Mouse (Mus musculus): ENCODE data around the gene Zfp984. TPM values are rescaled to one million over a fixed set of nuclear protein-coding genes. Genes with fewer than 3 reads are reported as not detected.
"Not testable (repeated sequence)": the region's sequence is repeated elsewhere in the genome, so short reads cannot be mapped to it uniquely, and the experiment has no call there.

Gene Zfp984
- polyA plus RNA-seq (2015; fragmentation: Nextera tagmentation; extraction: Ambion mirVana) = 4.0 and 4.1 TPM in 2 replicates

- not testable (repeated sequence) for H3K27me3 ChIP-seq (replicated peaks; ENCODE audit: control insufficient read depth, insufficient read depth, low read length); H3K9me3 ChIP-seq (ENCODE audit: control insufficient read depth, low read length); H3K4me1 ChIP-seq (ENCODE audit: control insufficient read depth, insufficient read depth, low read depth, low read length); H3K27ac ChIP-seq (ENCODE audit: low read depth, low read length); H3K36me3 ChIP-seq (ENCODE audit: control insufficient read depth, insufficient read depth, low read length)
- WGBS = 13% methylated on average over 15 of the region's 15 CpGs
- peak within 1 kb of the TSS; percentile 32; the same call in 1 of the 2 replicates for H3K9ac ChIP-seq (ENCODE audit: low read depth, low read length)
- 0 out of 2 replicates have a peak, but pooled peaks have one; percentile 27 for ATAC-seq
- H3K4me3 ChIP-seq (ENCODE audit: low read length) = peak within 1 kb of the TSS; percentile 37
- peak within 1 kb of the TSS; percentile 55 for H3K4me2 ChIP-seq (ENCODE audit: low read length)
Observed at GRCm38 (mm10) chr4:147809292-147809965, at the start of gene Zfp984. TSS of gene Zfp984 (minus strand) at chr4:147809788.

DNA sequence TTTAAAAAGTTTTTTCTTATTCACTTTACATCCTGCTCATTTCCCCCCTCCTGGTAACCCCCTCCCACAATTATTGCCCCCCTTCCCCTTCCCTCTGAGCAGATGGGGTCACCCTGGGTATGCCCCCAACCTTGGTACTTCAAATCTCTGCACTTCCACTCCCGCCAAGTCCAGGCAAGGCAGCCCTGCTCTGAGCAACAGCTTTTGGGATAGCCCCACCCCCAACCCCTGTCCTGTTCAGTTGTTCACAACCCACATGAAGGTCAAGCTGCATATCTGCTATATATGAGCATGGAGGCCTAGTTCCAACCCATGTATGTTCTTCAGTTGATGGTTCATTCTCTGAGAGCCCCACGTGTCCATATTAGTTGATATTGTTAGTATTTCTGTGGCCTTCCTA lies 41.2 kb upstream of the Zfp984 start:
- H3K9me3 ChIP-seq (ENCODE audit: control insufficient read depth, low read length) = no peaks in the 10 kb centered on the region
- no peak overlapping the region for H3K9ac ChIP-seq (ENCODE audit: low read depth, low read length)
- ATAC-seq = no peak
- WGBS = 79% methylated on average over 2 of the region's 2 CpGs
- no peak overlapping the region for H3K4me3 ChIP-seq (ENCODE audit: low read length)
- no peak overlapping the region for H3K4me2 ChIP-seq (ENCODE audit: low read length)
- no peak overlapping the region for H3K27ac ChIP-seq (ENCODE audit: low read depth, low read length)
- H3K36me3 ChIP-seq (ENCODE audit: control insufficient read depth, insufficient read depth, low read length) = no peaks in the 10 kb centered on the region; the same call in 1 of the 2 replicates
- no peaks in the 10 kb centered on the region for H3K27me3 ChIP-seq (replicated peaks; ENCODE audit: control insufficient read depth, insufficient read depth, low read length)
- peaks cover 9% of the 10 kb centered on the region for H3K4me1 ChIP-seq (ENCODE audit: control insufficient read depth, insufficient read depth, low read depth, low read length)

- peaks cover 9% of the 10 kb centered on the region for H3K4me1 ChIP-seq (ENCODE audit: control insufficient read depth, insufficient read depth, low read depth, low read length)
- H3K27ac ChIP-seq (ENCODE audit: low read depth, low read length) = peak overlapping the region; percentile 27; the same call in 1 of the 2 replicates
- H3K9me3 ChIP-seq (ENCODE audit: control insufficient read depth, low read length) = peaks cover 12% of the 10 kb centered on the region
- ATAC-seq = peak; percentile 86
- peak overlapping the region; percentile 61 for H3K9ac ChIP-seq (ENCODE audit: low read depth, low read length)
- peaks cover 16% of the 10 kb centered on the region for H3K36me3 ChIP-seq (ENCODE audit: control insufficient read depth, insufficient read depth, low read length)
- 0% methylated on average over 4 of the region's 4 CpGs for WGBS
- H3K27me3 ChIP-seq (replicated peaks; ENCODE audit: control insufficient read depth, insufficient read depth, low read length) = no peaks in the 10 kb centered on the region
- peak overlapping the region; percentile 60 for H3K4me3 ChIP-seq (ENCODE audit: low read length)
- H3K4me2 ChIP-seq (ENCODE audit: low read length) = peak overlapping the region; percentile 81
Observed at GRCm38 (mm10) chr4:147848584-147848991, 39.0 kb upstream of the Zfp984 start.

GRCm38 (mm10) chr4:147847614-147848583 lies 38.3 kb upstream of the Zfp984 start, which contains the start of gene Zfp933:
TSS of gene Zfp933 (minus strand) at chr4:147848366.
- WGBS = 2% methylated on average over 23 of the region's 23 CpGs
- Histone ChIP-seq H3K9ac (ENCODE audit: low read depth, low read length) (peak within 1 kb of the TSS; percentile 70), H3K4me2 (ENCODE audit: low read length) (peak within 1 kb of the TSS; percentile 81), H3K4me3 (ENCODE audit: low read length) (peak within 1 kb of the TSS; percentile 60), H3K27ac (ENCODE audit: low read depth, low read length) (peak within 1 kb of the TSS; percentile 27; the same call in 1 of the 2 replicates), H3K36me3 (ENCODE audit: control insufficient read depth, insufficient read depth, low read length) (peaks cover 20% of the 10 kb centered on the region), H3K27me3 (replicated peaks; ENCODE audit: control insufficient read depth, insufficient read depth, low read length) (no peaks in the 10 kb centered on the region), H3K9me3 (ENCODE audit: control insufficient read depth, low read length) (peaks cover 19% of the 10 kb centered on the region), H3K4me1 (ENCODE audit: control insufficient read depth, insufficient read depth, low read depth, low read length) (peaks cover 9% of the 10 kb centered on the region)
- peak; percentile 93 for ATAC-seq

DNA sequence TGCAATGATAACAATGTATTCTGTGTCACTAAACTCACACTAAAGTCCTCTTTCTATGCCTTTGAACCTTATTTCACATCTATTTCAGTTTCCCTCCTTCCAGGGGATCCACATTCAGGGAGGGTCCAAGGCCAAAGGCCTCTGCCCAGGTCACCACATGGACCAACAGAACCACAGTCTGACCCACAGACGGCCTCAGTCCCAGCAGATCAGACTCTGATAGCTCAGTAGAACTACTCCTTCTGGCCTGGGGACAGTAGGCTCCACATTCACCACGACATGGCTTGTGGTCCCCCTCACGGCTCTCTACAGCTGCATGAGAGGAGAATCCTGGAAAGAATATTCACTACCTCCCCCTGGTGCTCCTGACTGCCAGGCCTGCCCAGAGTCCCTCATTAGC lies 33.3 kb upstream of the Zfp984 start:
- Histone ChIP-seq H3K9me3 (ENCODE audit: control insufficient read depth, low read length) (peaks cover 36% of the 10 kb centered on the region), H3K4me1 (ENCODE audit: control insufficient read depth, insufficient read depth, low read depth, low read length) (peaks cover 5% of the 10 kb centered on the region), H3K4me2 (ENCODE audit: low read length) (no peak overlapping the region), H3K27ac (ENCODE audit: low read depth, low read length) (no peak overlapping the region), H3K4me3 (ENCODE audit: low read length) (no peak overlapping the region), H3K36me3 (ENCODE audit: control insufficient read depth, insufficient read depth, low read length) (peaks cover 35% of the 10 kb centered on the region), H3K9ac (ENCODE audit: low read depth, low read length) (no peak overlapping the region), H3K27me3 (replicated peaks; ENCODE audit: control insufficient read depth, insufficient read depth, low read length) (no peaks in the 10 kb centered on the region)
- WGBS = 95% methylated on average over 3 of the region's 3 CpGs
- no peak for ATAC-seq

DNA sequence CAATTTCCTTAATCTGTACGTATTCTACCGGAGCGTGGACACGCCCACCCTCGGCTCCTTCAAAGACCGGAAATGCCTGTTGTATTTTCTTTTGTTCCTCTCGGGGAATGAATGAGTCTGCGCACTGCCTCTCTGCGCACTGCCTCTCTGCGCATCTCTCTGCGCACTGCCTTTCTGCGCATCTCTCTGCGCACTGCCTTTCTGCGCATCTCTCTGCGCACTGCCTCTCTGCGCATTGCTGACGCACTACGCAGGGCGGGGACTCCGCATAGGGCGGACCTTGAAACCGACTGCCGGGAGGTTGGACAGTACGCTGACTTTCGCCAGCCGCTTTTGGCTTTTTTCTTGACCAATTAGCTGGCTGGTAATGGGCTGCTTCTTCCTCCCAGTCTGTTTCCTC lies 29.7 kb upstream of the Zfp984 start:
- peaks cover 24% of the 10 kb centered on the region for H3K36me3 ChIP-seq (ENCODE audit: control insufficient read depth, insufficient read depth, low read length)
- not testable (repeated sequence) for H3K27me3 ChIP-seq (replicated peaks; ENCODE audit: control insufficient read depth, insufficient read depth, low read length); H3K4me3 ChIP-seq (ENCODE audit: low read length); H3K27ac ChIP-seq (ENCODE audit: low read depth, low read length); H3K4me2 ChIP-seq (ENCODE audit: low read length); H3K4me1 ChIP-seq (ENCODE audit: control insufficient read depth, insufficient read depth, low read depth, low read length); ATAC-seq; H3K9ac ChIP-seq (ENCODE audit: low read depth, low read length)
- 98% methylated on average over 9 of the region's 26 CpGs for WGBS
- H3K9me3 ChIP-seq (ENCODE audit: control insufficient read depth, low read length) = peaks cover 31% of the 10 kb centered on the region

GRCm38 (mm10) chr4:147824389-147824788 lies 14.8 kb upstream of the Zfp984 start:
- Histone ChIP-seq H3K4me2 (ENCODE audit: low read length) (no peak overlapping the region), H3K4me1 (ENCODE audit: control insufficient read depth, insufficient read depth, low read depth, low read length) (no peaks in the 10 kb centered on the region), H3K27ac (ENCODE audit: low read depth, low read length) (no peak overlapping the region), H3K27me3 (replicated peaks; ENCODE audit: control insufficient read depth, insufficient read depth, low read length) (no peaks in the 10 kb centered on the region), H3K36me3 (ENCODE audit: control insufficient read depth, insufficient read depth, low read length) (peaks cover 55% of the 10 kb centered on the region), H3K9me3 (ENCODE audit: control insufficient read depth, low read length) (peaks cover 58% of the 10 kb centered on the region), H3K9ac (ENCODE audit: low read depth, low read length) (no peak overlapping the region), H3K4me3 (ENCODE audit: low read length) (no peak overlapping the region)
- WGBS = 93% methylated on average over 4 of the region's 4 CpGs
- no peak for ATAC-seq

GRCm38 (mm10) chr4:147821414-147821813 lies 11.8 kb upstream of the Zfp984 start:
- H3K9ac ChIP-seq (ENCODE audit: low read depth, low read length); H3K4me2 ChIP-seq (ENCODE audit: low read length); ATAC-seq; H3K4me1 ChIP-seq (ENCODE audit: control insufficient read depth, insufficient read depth, low read depth, low read length); H3K27me3 ChIP-seq (replicated peaks; ENCODE audit: control insufficient read depth, insufficient read depth, low read length); H3K4me3 ChIP-seq (ENCODE audit: low read length); H3K27ac ChIP-seq (ENCODE audit: low read depth, low read length): not testable (repeated sequence)
- 91% methylated on average over 3 of the region's 3 CpGs for WGBS
- Histone ChIP-seq H3K36me3 (ENCODE audit: control insufficient read depth, insufficient read depth, low read length) (peaks cover 28% of the 10 kb centered on the region), H3K9me3 (ENCODE audit: control insufficient read depth, low read length) (peaks cover 46% of the 10 kb centered on the region)

GRCm38 (mm10) chr4:147819659-147820058 lies 10.1 kb upstream of the Zfp984 start:
- Histone ChIP-seq H3K9me3 (ENCODE audit: control insufficient read depth, low read length) (peaks cover 34% of the 10 kb centered on the region), H3K36me3 (ENCODE audit: control insufficient read depth, insufficient read depth, low read length) (peaks cover 11% of the 10 kb centered on the region)
- not testable (repeated sequence) for H3K27me3 ChIP-seq (replicated peaks; ENCODE audit: control insufficient read depth, insufficient read depth, low read length); H3K4me2 ChIP-seq (ENCODE audit: low read length); H3K4me1 ChIP-seq (ENCODE audit: control insufficient read depth, insufficient read depth, low read depth, low read length); ATAC-seq; H3K4me3 ChIP-seq (ENCODE audit: low read length); H3K27ac ChIP-seq (ENCODE audit: low read depth, low read length); H3K9ac ChIP-seq (ENCODE audit: low read depth, low read length)
- 87% methylated on average over 7 of the region's 7 CpGs for WGBS

Data from hindbrain, embryonic 16.5 days (tissue).